Mouse (Mus musculus) adrenal gland, adult (tissue): ENCODE results near the gene Bnip1.

ENCODE experiments used
- DNase-seq, 2 experiments: peaks; one replicate each; pipeline ENCODE4 v3.0.0; 2022 to 2023; ENCODE audit warnings: low spot score in 1 of 2; ENCODE audit not compliant: inconsistent age in 2 of 2

The Bnip1 gene

GRCm38 (mm10) chr17:26780750-26781571, at the start of gene Bnip1:
TSS of gene Bnip1 (plus strand) at chr17:26781066.
- peak; percentile 82 to 93 for DNase-seq

GRCm38 (mm10) chr17:26742581-26742980, 38.3 kb upstream of the Bnip1 start:
- no peak for DNase-seq

DNA sequence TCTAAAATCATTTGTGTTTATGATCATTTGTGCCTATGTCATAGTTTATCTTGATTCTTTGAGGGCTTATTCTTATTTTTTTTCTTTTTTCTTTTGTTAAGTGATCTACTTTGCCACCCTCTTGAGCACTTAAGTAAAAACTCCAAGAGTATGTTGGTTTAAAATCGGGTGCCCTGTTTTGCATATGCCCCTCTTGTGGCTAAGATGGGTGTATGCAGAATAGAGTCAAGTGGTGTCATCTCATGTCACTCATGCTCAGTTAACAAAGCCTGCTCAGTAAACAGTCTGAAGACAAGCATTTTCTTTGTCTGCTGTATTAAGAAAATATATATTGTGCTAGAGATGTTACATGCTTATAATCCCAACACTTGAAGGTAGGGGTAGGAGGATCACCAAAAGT, 37.6 kb upstream of the Bnip1 start:
- no peak for DNase-seq

DNA sequence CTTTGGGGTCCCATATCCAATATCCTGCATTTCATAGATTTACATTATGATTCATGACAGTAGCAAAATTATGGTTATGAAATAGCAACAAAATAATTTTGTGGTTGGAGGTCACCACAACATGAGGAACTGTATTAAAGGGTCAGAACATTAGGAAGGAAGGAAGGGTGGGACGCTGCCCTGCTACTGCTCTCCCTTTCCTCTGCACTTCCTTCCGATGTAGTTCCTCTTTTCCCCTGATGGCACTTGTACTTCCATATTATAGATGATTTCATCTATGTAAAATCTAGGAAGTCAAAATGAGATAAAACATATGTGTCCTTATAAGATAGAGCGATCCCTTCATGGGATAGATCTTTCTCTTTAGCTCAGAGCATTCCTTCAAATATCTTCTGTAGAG, 30.9 kb upstream of the Bnip1 start:
- no peak for DNase-seq

GRCm38 (mm10) chr17:26752297-26752696, 28.6 kb upstream of the Bnip1 start:
- DNase-seq = no peak

GRCm38 (mm10) chr17:26753476-26753875, 27.4 kb upstream of the Bnip1 start:
- DNase-seq = no peak

GRCm38 (mm10) chr17:26767100-26767753, 13.6 kb upstream of the Bnip1 start:
- DNase-seq = no peak

DNA sequence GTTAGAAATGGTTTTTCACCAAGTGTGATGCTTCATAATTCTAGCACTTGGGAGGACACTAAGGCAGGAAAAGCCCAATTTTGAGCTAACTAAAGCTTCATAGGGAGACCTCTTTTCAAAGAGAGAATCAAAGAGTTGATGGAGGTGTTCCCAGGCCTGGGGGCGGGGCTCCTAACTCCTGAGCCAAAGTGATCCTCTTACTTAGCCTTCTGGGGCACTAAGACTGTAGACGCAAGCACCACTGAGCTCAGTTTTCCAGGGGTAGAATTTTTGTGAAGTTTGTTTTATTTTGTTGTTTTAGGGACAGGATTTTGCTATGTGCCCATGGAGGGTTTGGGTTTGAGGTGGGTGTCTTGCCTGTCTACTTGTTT, 13.1 kb upstream of the Bnip1 start:
- no peak for DNase-seq

GRCm38 (mm10) chr17:26776211-26776610, 4.7 kb upstream of the Bnip1 start:
- DNase-seq = no peak

DNA sequence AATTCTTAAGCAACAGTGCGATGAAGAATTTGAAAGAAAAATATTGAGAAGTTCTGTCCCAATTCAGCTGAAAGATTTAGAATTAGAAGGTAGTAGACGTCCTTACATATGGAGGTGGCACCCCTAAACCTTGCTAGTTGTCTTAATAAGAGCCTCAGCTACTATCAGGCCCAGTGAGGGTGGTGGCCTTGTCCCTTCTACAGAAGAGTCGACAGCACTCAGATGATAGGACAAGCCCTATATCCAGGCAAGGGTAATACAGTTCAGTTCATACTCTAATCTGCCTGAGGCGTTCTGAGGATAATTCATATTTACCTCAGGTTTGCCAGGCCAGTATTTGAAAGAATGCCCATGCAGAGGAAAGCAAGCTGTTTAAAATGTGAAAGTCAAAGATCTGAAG, 2.9 kb upstream of the Bnip1 start:
- no peak for DNase-seq

- no peak for DNase-seq
Measured at GRCm38 (mm10) chr17:26778430-26779100, 2.3 kb upstream of the Bnip1 start.

- no peak for DNase-seq
Measured at GRCm38 (mm10) chr17:26779471-26779870, 1.4 kb upstream of the Bnip1 start.

DNA sequence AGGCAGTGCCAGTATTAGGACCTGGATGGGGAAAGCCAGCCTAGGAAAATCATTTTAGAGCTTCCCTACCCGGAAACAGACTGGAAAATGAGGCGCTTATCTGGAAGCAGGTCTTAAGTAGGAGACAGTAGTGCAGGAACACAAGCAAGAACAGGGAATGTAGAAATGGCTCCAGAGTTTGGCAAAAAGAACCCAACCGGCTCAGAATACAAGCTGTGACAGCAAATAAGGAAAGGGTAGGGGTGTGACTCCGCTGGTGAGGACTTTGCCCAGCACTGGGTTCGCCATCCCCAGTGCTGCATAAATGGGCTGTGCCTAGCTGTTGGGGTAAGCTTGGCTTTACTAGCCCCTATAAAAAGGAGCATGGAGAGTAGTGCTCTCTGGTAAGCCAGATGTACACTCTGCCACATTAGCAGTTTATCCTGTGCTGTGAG, 761 bp downstream of the Bnip1 start:
- no peak for DNase-seq

DNA sequence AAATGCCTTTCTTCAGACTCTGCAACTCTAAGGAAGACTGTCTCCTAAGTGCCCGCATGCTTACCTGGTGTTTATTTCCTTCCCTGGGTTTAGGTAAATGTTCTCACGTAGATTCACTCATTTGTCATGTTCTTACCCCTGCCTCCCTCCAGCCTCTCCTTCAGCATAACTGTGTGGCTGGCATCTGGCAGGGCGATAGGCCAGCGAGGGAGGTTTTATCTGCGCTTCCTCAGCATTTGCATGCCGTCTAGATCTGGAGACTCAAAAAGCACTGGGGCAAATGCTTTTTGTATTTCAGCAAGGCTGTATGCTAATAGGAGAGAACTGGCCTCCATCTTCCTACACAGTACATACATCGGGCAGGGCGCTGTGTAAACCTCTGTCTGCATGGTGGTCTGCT, 3.7 kb downstream of the Bnip1 start:
- DNase-seq = no peak

- no peak for DNase-seq
Measured at GRCm38 (mm10) chr17:26786586-26786985, 5.7 kb downstream of the Bnip1 start.

GRCm38 (mm10) chr17:26788986-26789385, 8.1 kb downstream of the Bnip1 start:
- DNase-seq = no peak

- DNase-seq = no peak
Measured at GRCm38 (mm10) chr17:26789460-26790268, 8.8 kb downstream of the Bnip1 start.

- DNase-seq = no peak
Measured at GRCm38 (mm10) chr17:26790269-26791214, 9.7 kb downstream of the Bnip1 start.

DNA sequence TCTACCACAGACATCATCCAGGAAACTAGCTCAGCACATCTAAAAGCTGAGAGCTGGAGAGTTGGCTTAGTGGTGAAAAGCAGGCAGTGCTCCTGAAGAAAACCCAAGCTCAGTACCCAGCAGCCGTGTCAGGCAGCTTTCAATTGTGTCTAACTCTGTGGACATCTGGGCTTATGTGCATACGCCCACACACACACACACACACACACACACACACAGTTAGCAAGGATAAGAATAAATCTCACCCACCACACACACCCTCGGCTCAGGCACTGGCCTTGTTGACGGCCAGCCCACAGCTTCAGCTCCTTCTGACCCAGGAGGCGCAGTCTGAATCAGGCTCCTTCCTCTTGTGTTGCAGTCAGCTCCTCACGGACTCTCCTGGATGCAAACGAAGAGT, 10.7 kb downstream of the Bnip1 start:
- DNase-seq = no peak

DNA sequence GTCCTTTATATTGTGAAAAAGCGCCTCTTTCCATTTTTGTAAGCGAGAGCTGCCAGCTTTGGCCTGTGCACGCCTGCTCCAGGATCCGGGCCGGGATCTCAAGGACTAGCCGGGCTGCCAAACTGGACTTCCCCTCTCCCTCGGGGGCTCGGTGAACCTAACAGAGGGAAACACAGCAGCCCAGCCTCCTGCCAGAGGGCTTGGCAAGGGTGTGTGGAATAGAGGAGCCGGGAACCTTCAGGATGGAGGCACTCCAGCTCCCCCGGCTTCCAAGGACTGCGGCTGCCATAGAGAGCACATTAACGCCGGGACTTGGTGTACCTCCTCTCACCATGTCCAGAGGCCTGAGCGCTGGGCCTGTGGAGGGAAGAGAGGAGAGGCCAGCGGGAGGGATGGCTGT, 11.2 kb downstream of the Bnip1 start:
- DNase-seq = no peak
